Mouse (Mus musculus) kidney, adult 2 months (tissue): ENCODE measurements at regions not wholly inside any gene's neighbourhood (a gene's known extent, or its start where the extent isn't known, plus 50 kb on each side); places are given as distances from the start of the nearest gene placed in this dataset.
"Not testable (repeated sequence)": the region's sequence is repeated elsewhere in the genome, so short reads cannot be mapped to it uniquely, and the experiment has no call there.

ENCODE experiments used
- CTCF ChIP-seq: fragments of 200-500 bp; conservative IDR thresholded peaks from 2 replicates; pipeline ENCODE4 v1.5.1; 2011; ENCODE audit warnings: low read depth, mild to moderate bottlenecking, control low read depth, low read length, moderate library complexity, mixed read lengths; ENCODE audit not compliant: insufficient read depth, insufficient read length
- POLR2A ChIP-seq: fragments of 200-500 bp; IDR thresholded peaks from one replicate; pipeline ENCODE4 v1.6.1; 2011; ENCODE audit warnings: low read depth, low read length, control low read depth

GRCm38 (mm10) chr10:104948821-104949220, 625.4 kb downstream of the Tmtc2 start:
- not testable (repeated sequence) for TF ChIP-seq CTCF, POLR2A
